Mouse (Mus musculus): ENCODE results near the gene Mtrex.

DNA sequence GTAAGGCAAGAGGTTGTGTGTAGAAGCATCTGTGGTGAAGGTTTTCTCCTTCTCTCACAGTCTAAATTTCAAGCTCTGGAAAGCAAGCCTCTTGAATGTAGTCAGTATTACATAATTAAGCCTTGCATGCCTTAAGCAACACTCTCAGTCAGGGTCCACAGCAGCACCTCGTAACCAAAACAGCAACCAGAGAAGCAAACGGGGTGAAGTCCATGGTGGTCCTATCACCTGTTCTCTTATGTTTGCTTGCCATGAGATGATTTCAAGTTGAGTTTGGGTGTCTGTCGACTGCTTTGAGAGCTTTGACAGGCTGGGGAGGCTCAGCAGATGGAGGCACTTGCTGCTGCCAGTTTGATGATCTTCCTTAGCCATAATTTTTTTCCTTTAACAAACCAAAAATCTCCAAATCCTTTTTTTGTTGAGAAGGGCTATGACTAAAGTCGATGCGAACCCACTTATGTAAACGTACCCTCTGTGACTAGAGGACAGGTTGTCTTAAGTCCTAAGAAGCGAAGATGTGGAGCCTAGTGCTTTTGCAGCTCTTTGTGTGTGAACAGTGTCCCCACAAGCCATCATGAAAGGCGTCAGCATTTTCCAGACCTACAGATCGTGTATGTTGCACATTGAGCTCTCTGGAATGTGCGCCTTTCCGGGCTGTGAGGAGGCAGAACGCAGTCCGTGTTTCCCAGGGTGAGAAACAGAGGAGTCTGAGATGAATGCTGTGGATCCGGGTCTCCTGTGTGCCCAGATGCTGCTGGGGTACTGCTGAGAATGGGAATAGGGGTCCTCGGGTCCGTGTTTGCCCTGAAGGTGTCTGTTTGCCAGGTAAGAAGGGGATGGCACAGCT, 86.7 kb downstream of the Mtrex start:
- TF ChIP-seq CTCF (IDR thresholded peaks at IDR 0.05 in 2 of 3, conservative IDR thresholded peaks at IDR 0.05 in 1 of 3; ENCODE audit: control insufficient read depth in 1 of 3, insufficient read depth in 1 of 3, low read depth in 2 of 3, low read length in 3 of 3, poor library complexity in 1 of 3, severe bottlenecking in 1 of 3) (no peak), HCFC1 (IDR thresholded peaks at IDR 0.05; ENCODE audit: low read depth, low read length) (no peak), EP300 (IDR thresholded peaks at IDR 0.05; ENCODE audit: low read depth in 1 of 2, low read length in 2 of 2) (no peak), NELFE (IDR thresholded peaks at IDR 0.05; ENCODE audit: low read depth, low read length) (no peak), ZMIZ1 (IDR thresholded peaks at IDR 0.05; ENCODE audit: low read depth, low read length) (no peak), ZNF384 (IDR thresholded peaks at IDR 0.05; ENCODE audit: low read depth, low read length) (no peak), TAL1 (IDR thresholded peaks at IDR 0.05; ENCODE audit: low read length) (no peak), NRF1 (IDR thresholded peaks at IDR 0.05; ENCODE audit: insufficient read depth, low read depth, low read length, poor library complexity, severe bottlenecking) (no peak), USF1 (IDR thresholded peaks at IDR 0.05; ENCODE audit: low read depth, low read length) (no peak), RCOR1 (IDR thresholded peaks at IDR 0.05; ENCODE audit: low read depth, low read length) (no peak), CHD2 (IDR thresholded peaks at IDR 0.05; ENCODE audit: low read length) (no peak)

Measured in MEL (cell line).